Mouse (Mus musculus): ENCODE results near the gene Mcm7. TPM values are rescaled to one million over a fixed set of nuclear protein-coding genes. Genes with fewer than 3 reads are reported as not detected.

The Mcm7 gene
- polyA plus RNA-seq (2015; fragmentation: Nextera tagmentation; extraction: Ambion mirVana), result 55.5 and 71.3 TPM in 2 replicates

DNA sequence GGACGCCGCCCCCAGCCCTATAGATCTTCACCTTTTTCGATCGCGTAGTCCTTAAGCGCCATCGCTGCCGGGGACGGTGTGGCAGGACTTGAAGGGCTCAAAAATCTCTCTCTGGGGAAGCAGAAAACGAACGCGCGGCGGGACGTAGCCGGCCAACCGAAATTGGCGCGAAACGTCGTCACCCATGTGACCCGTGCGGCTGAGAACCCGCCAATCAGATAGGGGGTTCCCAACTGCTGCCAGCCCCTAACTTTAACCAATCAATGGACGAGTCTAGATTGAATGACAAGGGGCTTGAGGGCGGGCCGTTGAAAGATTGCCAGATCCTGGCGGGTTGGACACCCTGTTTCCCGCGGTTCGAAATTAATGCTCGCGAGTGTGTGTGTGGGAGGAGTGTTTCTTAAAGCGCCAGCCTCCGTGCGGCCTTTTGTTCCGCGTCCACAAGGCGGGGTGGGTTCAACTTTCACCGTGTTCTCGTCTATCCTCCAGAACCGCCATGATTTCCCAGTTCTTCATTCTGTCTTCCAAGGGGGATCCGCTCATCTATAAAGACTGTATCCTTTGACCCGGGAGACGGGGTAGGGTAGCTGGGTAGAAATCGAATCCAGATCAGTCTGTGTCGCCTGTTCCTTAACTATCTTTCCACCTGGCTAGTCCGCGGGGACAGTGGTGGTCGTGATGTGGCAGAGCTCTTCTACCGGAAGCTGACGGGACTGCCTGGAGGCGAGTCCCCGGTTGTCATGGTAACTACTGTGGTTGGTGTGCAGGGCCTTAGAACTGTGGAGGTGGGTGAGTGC, at the start of gene Mcm7, which contains the start of gene Ap4m1:
Gene Mcm7 (minus strand): TSS at position 728 of the 797 bp plus-strand sequence.
Gene Ap4m1 (plus strand): TSS at position 308 of the 797 bp plus-strand sequence.

GRCm38 (mm10) chr5:138193771-138194727, 21.8 kb upstream of the Mcm7 start, which contains the start of gene Mblac1:
TSS of gene Mblac1 (plus strand) at chr5:138194314.

DNA sequence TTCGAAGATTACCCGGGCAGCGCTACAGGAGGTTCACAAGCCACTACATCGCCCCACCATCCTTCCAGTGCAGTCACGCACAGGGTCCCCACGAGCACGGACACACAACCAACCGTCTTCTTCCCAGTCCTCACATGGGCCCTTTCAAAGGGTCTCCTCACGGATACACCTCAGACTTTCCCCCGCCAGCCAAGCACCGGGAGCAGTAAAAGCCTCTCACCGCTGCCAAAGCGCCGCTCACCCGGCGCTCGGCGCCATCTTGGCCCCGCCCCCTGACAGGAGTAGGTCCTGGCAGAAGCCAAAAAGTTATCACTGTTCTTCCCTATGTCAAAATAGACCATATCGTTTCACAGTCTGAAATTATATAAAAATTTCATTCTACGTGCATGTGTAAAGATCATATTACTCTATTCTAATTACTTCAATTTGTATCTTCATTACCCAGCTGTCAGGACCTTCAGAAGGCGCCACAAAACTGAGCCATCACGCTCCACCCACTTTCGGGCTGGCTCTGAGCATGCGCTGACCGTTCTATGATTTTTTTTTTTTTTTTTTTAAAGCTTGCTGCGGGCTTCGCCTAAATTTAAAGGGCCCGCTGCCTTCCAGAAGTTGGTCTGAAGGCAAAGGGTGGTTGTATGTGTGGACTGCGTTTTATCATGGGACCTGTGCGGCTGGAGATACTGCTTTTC, 14.9 kb upstream of the Mcm7 start, which contains the start of the genes Taf6 and Cnpy4:
Gene Taf6 (minus strand): TSS at position 502 of the 689 bp plus-strand sequence.
Gene Cnpy4 (plus strand): TSS at position 536 of the 689 bp plus-strand sequence.

DNA sequence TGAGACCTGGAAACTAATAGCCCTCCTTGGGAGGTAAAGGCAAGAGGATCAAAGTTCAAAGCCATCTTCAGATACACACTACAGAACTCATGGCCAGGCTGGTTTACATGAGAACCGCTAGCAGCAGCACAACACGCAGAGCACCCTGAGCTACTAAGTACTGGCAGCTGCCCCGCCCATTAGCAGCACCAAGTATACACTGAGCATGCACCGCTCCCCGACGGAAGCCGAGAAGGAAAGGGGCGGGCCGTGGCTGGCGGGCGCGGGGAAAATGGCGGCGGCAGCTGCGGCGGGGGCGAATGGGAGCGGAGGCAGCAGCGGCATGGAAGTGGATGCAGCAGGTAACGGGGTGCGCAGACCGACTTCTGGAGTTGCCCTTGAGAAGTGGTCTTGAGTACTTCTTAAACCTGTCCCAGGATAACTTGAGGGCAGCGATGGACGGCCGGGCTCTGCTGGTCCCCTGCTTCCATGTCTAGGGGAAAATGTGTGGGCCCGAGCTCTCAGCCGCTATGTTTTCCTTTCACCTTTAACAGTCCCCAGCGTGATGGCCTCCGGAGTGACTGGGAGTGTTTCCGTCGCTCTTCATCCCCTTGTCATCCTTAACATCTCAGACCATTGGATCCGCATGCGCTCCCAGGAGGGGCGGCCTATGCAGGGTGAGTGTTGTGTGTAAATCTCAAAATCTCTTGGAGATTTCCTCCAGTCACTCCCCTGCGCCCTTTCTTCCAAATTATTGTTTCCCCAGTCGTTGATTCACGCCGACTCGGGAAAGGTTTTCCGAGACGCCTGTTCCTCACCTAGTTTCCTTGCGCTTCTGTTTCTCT, 11.2 kb downstream of the Mcm7 start, which contains the start of gene Cops6:
Gene Cops6 (plus strand): TSS at position 230 of the 824 bp plus-strand sequence.

GRCm38 (mm10) chr5:138155443-138155976, 16.7 kb downstream of the Mcm7 start, which contains the start of gene Zfp113:
TSS of gene Zfp113 (minus strand) at chr5:138155744.

GRCm38 (mm10) chr5:138116255-138117198, 55.7 kb downstream of the Mcm7 start, which contains the start of gene Zscan21:
TSS of gene Zscan21 (plus strand) at chr5:138116903.

Small RNA genes within 50 kb of the gene (microRNA-seq; reads per million reads assigned to microRNA genes)
- 1,510 reads per million, percentile 81 among the genes with 10 or more reads in this experiment for gene Mir106b (ENCODE audit: borderline replicate concordance, insufficient number of aligned reads)
- 330 reads per million, percentile 59 among the genes with 10 or more reads in this experiment for gene Mir25 (ENCODE audit: borderline replicate concordance, insufficient number of aligned reads)
- 1,712 reads per million, percentile 82 among the genes with 10 or more reads in this experiment for gene Mir93 (ENCODE audit: borderline replicate concordance, insufficient number of aligned reads)

Other genes starting within 250 kb of the Mcm7 start
- gene Gjc3, start 209.3 kb downstream of the Mcm7 start, polyA plus RNA-seq (2015; fragmentation: Nextera tagmentation; extraction: Ambion mirVana), result 2.4 and 2.7 TPM in 2 replicates
- gene Azgp1, start 190.9 kb downstream of the Mcm7 start, polyA plus RNA-seq (2015; fragmentation: Nextera tagmentation; extraction: Ambion mirVana), result 17.9 and 28.3 TPM in 2 replicates
- not detected in 2 replicates for gene Smok3a, start 151.2 kb downstream of the Mcm7 start, polyA plus RNA-seq (2015; fragmentation: Nextera tagmentation; extraction: Ambion mirVana)
- not detected in 2 replicates for gene Smok3b, start 151.0 kb downstream of the Mcm7 start, polyA plus RNA-seq (2015; fragmentation: Nextera tagmentation; extraction: Ambion mirVana)
- not detected in 2 replicates for gene Smok3c, start 119.2 kb downstream of the Mcm7 start, polyA plus RNA-seq (2015; fragmentation: Nextera tagmentation; extraction: Ambion mirVana)
- 8.4 and 10.3 TPM in 2 replicates for gene Zkscan1, start 87.3 kb downstream of the Mcm7 start, polyA plus RNA-seq (2015; fragmentation: Nextera tagmentation; extraction: Ambion mirVana)
- gene Zscan21, start 55.5 kb downstream of the Mcm7 start, polyA plus RNA-seq (2015; fragmentation: Nextera tagmentation; extraction: Ambion mirVana), result 27.5 and 28.0 TPM in 2 replicates
- 9.4 and 12.4 TPM in 2 replicates for gene Zfp113, start 16.7 kb downstream of the Mcm7 start, polyA plus RNA-seq (2015; fragmentation: Nextera tagmentation; extraction: Ambion mirVana)
- gene Cops6, start 11.4 kb downstream of the Mcm7 start, polyA plus RNA-seq (2015; fragmentation: Nextera tagmentation; extraction: Ambion mirVana), result 198 and 240 TPM in 2 replicates
- 9.8 and 16.1 TPM in 2 replicates for gene Ap4m1, start 420 bp downstream of the Mcm7 start, polyA plus RNA-seq (2015; fragmentation: Nextera tagmentation; extraction: Ambion mirVana)
- gene Taf6, start 15.0 kb upstream of the Mcm7 start, polyA plus RNA-seq (2015; fragmentation: Nextera tagmentation; extraction: Ambion mirVana), result 35.0 and 47.4 TPM in 2 replicates
- 36.8 and 39.6 TPM in 2 replicates for gene Cnpy4, start 15.1 kb upstream of the Mcm7 start, polyA plus RNA-seq (2015; fragmentation: Nextera tagmentation; extraction: Ambion mirVana)
- gene Mblac1, start 21.9 kb upstream of the Mcm7 start, polyA plus RNA-seq (2015; fragmentation: Nextera tagmentation; extraction: Ambion mirVana), result 6.1 and 7.2 TPM in 2 replicates
- gene Nxpe5, start 53.5 kb upstream of the Mcm7 start, polyA plus RNA-seq (2015; fragmentation: Nextera tagmentation; extraction: Ambion mirVana), result 0.22 and 0.44 TPM in 2 replicates
- 145 and 181 TPM in 2 replicates for gene Lamtor4, start 83.1 kb upstream of the Mcm7 start, polyA plus RNA-seq (2015; fragmentation: Nextera tagmentation; extraction: Ambion mirVana)
- 5.3 and 6.4 TPM in 2 replicates for gene BC037034, start 91.6 kb upstream of the Mcm7 start, polyA plus RNA-seq (2015; fragmentation: Nextera tagmentation; extraction: Ambion mirVana)
- 1.0 and 1.4 TPM in 2 replicates for gene Gal3st4, start 100.4 kb upstream of the Mcm7 start, polyA plus RNA-seq (2015; fragmentation: Nextera tagmentation; extraction: Ambion mirVana)
- 0.22 and 0.28 TPM in 2 replicates for gene Gm43720, start 107.5 kb upstream of the Mcm7 start, polyA plus RNA-seq (2015; fragmentation: Nextera tagmentation; extraction: Ambion mirVana)
- 4.1 and 5.5 TPM in 2 replicates for gene Gpc2, start 107.6 kb upstream of the Mcm7 start, polyA plus RNA-seq (2015; fragmentation: Nextera tagmentation; extraction: Ambion mirVana)
- gene Stag3, start 107.8 kb upstream of the Mcm7 start, polyA plus RNA-seq (2015; fragmentation: Nextera tagmentation; extraction: Ambion mirVana), result 0.80 and 1.1 TPM in 2 replicates
- 0.17 and 0.57 TPM in 2 replicates for gene Pvrig, start 169.5 kb upstream of the Mcm7 start, polyA plus RNA-seq (2015; fragmentation: Nextera tagmentation; extraction: Ambion mirVana)